Mouse (Mus musculus) adrenal gland, adult 8-10 months (tissue): Measurements from ENCODE around the gene Ppm1k. TPM values are rescaled to one million over a fixed set of nuclear protein-coding genes. Genes with fewer than 3 reads are reported as not detected.
"Not testable (repeated sequence)": the region's sequence is repeated elsewhere in the genome, so short reads cannot be mapped to it uniquely, and the experiment has no call there.

Experiments used
- DNase-seq: peaks from one replicate; pipeline ENCODE4 v3.0.0; 2022
- total RNA-seq, 4 experiments: library from RNA; stranded (reverse); gene quantifications; 2 replicates each; pipeline ENCODE4 v1.2.4; 2022

Ppm1k gene
- total RNA-seq, 4 experiments from 2014 or later, result 26.2 to 45.5 (median 38.4) TPM

- DNase-seq, result no peak
Observed at GRCm38 (mm10) chr6:57531441-57531840, 3.8 kb downstream of the Ppm1k start.

GRCm38 (mm10) chr6:57531011-57531410 is 4.3 kb downstream of the Ppm1k start:
- DNase-seq, result no peak

- DNase-seq, result no peak
Observed at GRCm38 (mm10) chr6:57529336-57529845, 5.9 kb downstream of the Ppm1k start.

- no peak for DNase-seq
Observed at GRCm38 (mm10) chr6:57526933-57527332, 8.3 kb downstream of the Ppm1k start.

- no peak for DNase-seq
Observed at GRCm38 (mm10) chr6:57524742-57525141, 10.5 kb downstream of the Ppm1k start.

GRCm38 (mm10) chr6:57520749-57521652 is 14.3 kb downstream of the Ppm1k start:
- DNase-seq, result no peak

GRCm38 (mm10) chr6:57514035-57514374 is 21.3 kb downstream of the Ppm1k start:
- DNase-seq, result no peak

- no peak for DNase-seq
Observed at GRCm38 (mm10) chr6:57513351-57514034, 21.8 kb downstream of the Ppm1k start.

DNA sequence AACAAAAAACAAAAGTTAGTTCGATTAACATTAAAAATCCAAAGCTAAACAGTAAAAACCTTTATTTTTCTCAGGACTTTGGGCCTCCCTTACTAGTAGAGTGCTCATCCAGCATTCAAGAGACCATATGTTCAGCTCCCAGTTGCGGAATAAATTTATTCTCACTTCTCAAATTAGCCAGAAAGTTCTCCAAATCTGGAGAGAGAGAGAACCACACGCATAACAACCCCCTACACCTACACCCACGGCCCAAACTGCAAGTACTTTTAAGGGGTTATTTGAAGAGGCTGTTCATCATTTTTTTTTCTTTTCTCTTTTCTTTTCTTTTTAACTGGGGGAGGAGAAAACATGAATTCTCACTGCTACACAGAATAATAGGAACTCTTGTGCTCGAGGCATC is 23.4 kb downstream of the Ppm1k start:
- DNase-seq, result no peak

- DNase-seq, result no peak
Observed at GRCm38 (mm10) chr6:57503662-57504379, 31.4 kb downstream of the Ppm1k start.

DNA sequence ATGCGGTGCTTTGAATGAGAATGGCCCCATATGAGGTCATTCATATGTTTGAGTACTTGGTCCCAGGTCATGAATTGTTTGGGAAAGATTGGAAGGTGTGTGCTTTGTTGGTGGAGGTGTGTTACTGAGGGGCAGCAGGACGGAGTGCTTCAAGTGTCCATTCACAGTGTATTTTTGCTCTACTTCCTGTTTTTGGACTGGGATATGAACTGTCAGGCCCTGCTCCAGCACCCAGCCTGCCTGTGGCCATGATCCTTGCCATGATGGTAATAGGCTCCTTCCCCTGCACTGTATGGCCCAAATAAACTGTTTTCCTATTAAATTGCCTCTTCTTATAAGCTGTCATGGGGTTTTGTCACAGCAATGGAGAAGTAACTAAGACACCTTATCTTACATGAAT is 36.1 kb downstream of the Ppm1k start:
- DNase-seq, result no peak

DNA sequence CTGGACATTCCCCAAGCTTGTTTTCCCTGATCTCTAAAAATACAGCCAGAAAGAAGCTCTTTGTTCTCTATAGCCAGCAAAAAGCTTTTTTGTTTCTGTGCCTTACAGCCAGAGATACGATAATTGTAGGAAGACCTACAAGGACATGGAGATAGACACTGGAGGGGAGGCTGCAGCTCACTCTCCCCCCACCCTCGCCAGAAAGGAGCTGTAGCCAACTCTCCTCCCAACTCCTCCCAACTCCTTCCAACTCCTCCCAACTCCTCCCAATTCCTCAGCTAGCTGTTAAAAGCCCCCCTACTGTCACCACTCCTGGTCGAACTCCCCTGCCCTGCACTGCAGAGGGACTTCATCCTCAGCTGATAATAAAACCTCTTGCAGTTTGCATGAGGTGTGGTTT is 67.1 kb downstream of the Ppm1k start:
- DNase-seq, result not testable (repeated sequence)

Other genes with a start within 250 kb of the Ppm1k start
- not detected for gene Vmn1r16, start 206.0 kb downstream of the Ppm1k start, total RNA-seq
- gene Vmn1r17, start 171.7 kb downstream of the Ppm1k start, total RNA-seq, result not detected
- under 1 TPM in 1 of 4 experiments, not detected in 3; 0.03 TPM for gene Vmn1r18, start 139.7 kb downstream of the Ppm1k start, total RNA-seq
- not detected for gene Vmn1r19, start 131.7 kb downstream of the Ppm1k start, total RNA-seq
- not detected for gene Vmn1r20, start 106.5 kb downstream of the Ppm1k start, total RNA-seq
- 10 to 100 TPM; 14.2 to 25.0 (median 21.4) TPM for gene Herc6, start 45.5 kb upstream of the Ppm1k start, total RNA-seq
- gene Pyurf, start 156.6 kb upstream of the Ppm1k start, total RNA-seq, result 10 to 100 TPM; 12.9 to 15.3 (median 13.2) TPM
- gene Lancl2, start 167.1 kb upstream of the Ppm1k start, total RNA-seq, result 10 to 100 TPM; 17.8 to 25.3 (median 21.0) TPM